Mouse (Mus musculus): ENCODE results near the gene Anapc16. TPM values are rescaled to one million over a fixed set of nuclear protein-coding genes. Genes with fewer than 3 reads are reported as not detected.

The Anapc16 gene
- polyA plus RNA-seq, 1 experiment from 2014 or later = 115 TPM

- H3K27ac ChIP-seq (ENCODE audit: low read length) = peak overlapping the region; percentile 76
- H3K4me1 ChIP-seq (replicated peaks; ENCODE audit: control insufficient read depth, insufficient read depth, low read length) = peaks cover 20% of the 10 kb centered on the region
- no peaks in the 10 kb centered on the region for H3K9me3 ChIP-seq (ENCODE audit: control insufficient read depth, low read length)
- WGBS = 2% methylated on average over 16 of the region's 16 CpGs
- H3K4me2 ChIP-seq (ENCODE audit: low read length) = peak overlapping the region; percentile 51
- no peaks in the 10 kb centered on the region for H3K36me3 ChIP-seq (ENCODE audit: control insufficient read depth, insufficient read depth)
- peak overlapping the region; percentile 35 for H3K9ac ChIP-seq (replicated peaks; ENCODE audit: low read depth, low read length)
- no peaks in the 10 kb centered on the region for H3K27me3 ChIP-seq (replicated peaks; ENCODE audit: control insufficient read depth, insufficient read depth, low read length)
- peak overlapping the region; percentile 18 for H3K4me3 ChIP-seq (replicated peaks; ENCODE audit: low read length)
- peak; percentile 52 for ATAC-seq
Observed at GRCm38 (mm10) chr10:59942847-59943420, 60.0 kb downstream of the Anapc16 start.

GRCm38 (mm10) chr10:59942281-59942846 lies 60.6 kb downstream of the Anapc16 start:
- Histone ChIP-seq H3K9ac (replicated peaks; ENCODE audit: low read depth, low read length) (peak overlapping the region; percentile 35), H3K4me3 (replicated peaks; ENCODE audit: low read length) (peak overlapping the region; percentile 18), H3K27ac (ENCODE audit: low read length) (peak overlapping the region; percentile 76), H3K4me1 (replicated peaks; ENCODE audit: control insufficient read depth, insufficient read depth, low read length) (peaks cover 20% of the 10 kb centered on the region), H3K36me3 (ENCODE audit: control insufficient read depth, insufficient read depth) (no peaks in the 10 kb centered on the region), H3K27me3 (replicated peaks; ENCODE audit: control insufficient read depth, insufficient read depth, low read length) (no peaks in the 10 kb centered on the region), H3K4me2 (ENCODE audit: low read length) (peak overlapping the region; percentile 51), H3K9me3 (ENCODE audit: control insufficient read depth, low read length) (no peaks in the 10 kb centered on the region)
- 46% methylated on average over 21 of the region's 21 CpGs for WGBS
- ATAC-seq = peak; percentile 32

GRCm38 (mm10) chr10:59939081-59939480 lies 63.9 kb downstream of the Anapc16 start:
- no peak overlapping the region for H3K4me2 ChIP-seq (ENCODE audit: low read length)
- no peaks in the 10 kb centered on the region for H3K36me3 ChIP-seq (ENCODE audit: control insufficient read depth, insufficient read depth)
- no peak for ATAC-seq
- no peaks in the 10 kb centered on the region for H3K9me3 ChIP-seq (ENCODE audit: control insufficient read depth, low read length)
- no peak overlapping the region for H3K4me3 ChIP-seq (replicated peaks; ENCODE audit: low read length)
- H3K27me3 ChIP-seq (replicated peaks; ENCODE audit: control insufficient read depth, insufficient read depth, low read length) = no peaks in the 10 kb centered on the region
- H3K4me1 ChIP-seq (replicated peaks; ENCODE audit: control insufficient read depth, insufficient read depth, low read length) = peaks cover 20% of the 10 kb centered on the region
- H3K9ac ChIP-seq (replicated peaks; ENCODE audit: low read depth, low read length) = no peak overlapping the region
- no peak overlapping the region for H3K27ac ChIP-seq (ENCODE audit: low read length)
- 63% methylated on average over 1 of the region's 1 CpGs for WGBS

- Histone ChIP-seq H3K27me3 (replicated peaks; ENCODE audit: control insufficient read depth, insufficient read depth, low read length) (no peaks in the 10 kb centered on the region), H3K36me3 (ENCODE audit: control insufficient read depth, insufficient read depth) (no peaks in the 10 kb centered on the region), H3K9me3 (ENCODE audit: control insufficient read depth, low read length) (no peaks in the 10 kb centered on the region), H3K4me1 (replicated peaks; ENCODE audit: control insufficient read depth, insufficient read depth, low read length) (peaks cover 18% of the 10 kb centered on the region), H3K4me2 (ENCODE audit: low read length) (no peak overlapping the region), H3K9ac (replicated peaks; ENCODE audit: low read depth, low read length) (no peak overlapping the region), H3K4me3 (replicated peaks; ENCODE audit: low read length) (no peak overlapping the region), H3K27ac (ENCODE audit: low read length) (no peak overlapping the region)
- 89% methylated on average over 5 of the region's 5 CpGs for WGBS
- ATAC-seq = no peak
Observed at GRCm38 (mm10) chr10:59938662-59939061, 64.3 kb downstream of the Anapc16 start.

Other genes starting within 250 kb of the Anapc16 start
- 18.5 and 21.2 TPM in 2 replicates for gene Dnajb12, start 123.6 kb downstream of the Anapc16 start, polyA plus RNA-seq (2015; fragmentation: Nextera tagmentation; extraction: Ambion mirVana)
- 75.5 and 79.6 TPM in 2 replicates for gene Ddit4, start 51.3 kb downstream of the Anapc16 start, polyA plus RNA-seq (2015; fragmentation: Nextera tagmentation; extraction: Ambion mirVana)
- gene Ascc1, start 330 bp downstream of the Anapc16 start, polyA plus RNA-seq (2015; fragmentation: Nextera tagmentation; extraction: Ambion mirVana) = 45.1 and 50.0 TPM in 2 replicates
- gene Spock2, start 103.1 kb upstream of the Anapc16 start, polyA plus RNA-seq (2015; fragmentation: Nextera tagmentation; extraction: Ambion mirVana) = 52.6 and 68.6 TPM in 2 replicates
- 0.83 and 0.90 TPM in 2 replicates for gene Chst3, start 216.1 kb upstream of the Anapc16 start, polyA plus RNA-seq (2015; fragmentation: Nextera tagmentation; extraction: Ambion mirVana)

All from forebrain, embryonic 16.5 days (tissue).